Mouse (Mus musculus) small intestine, adult 10 weeks (tissue): ENCODE data around the gene Crisp2. TPM values are rescaled to one million over a fixed set of nuclear protein-coding genes. Genes with fewer than 3 reads are reported as not detected.

Experiments used
- polyA plus RNA-seq: library from polyadenylated mRNA; stranded (reverse); fragments of 350-450 nt; fragmentation: Illumina TruSeq; extraction: RNeasy Lipid Tissue Mini Kit (QIAGEN cat#74804); gene quantifications from one replicate; pipeline ENCODE4 v1.2.3, GENCODE M21; 2014; ENCODE audit warnings: low replicate concordance

The Crisp2 gene
- polyA plus RNA-seq, result 2.1 TPM

GRCm38 (mm10) chr17:40806953-40807572, at the start of gene Crisp2:
Gene Crisp2, minus strand, starts transcription at chr17:40807003.

GRCm38 (mm10) chr17:40810934-40811333, 4.1 kb upstream of the Crisp2 start, which contains the start of gene Rhag:
Gene Rhag, plus strand, starts transcription at chr17:40811126.

GRCm38 (mm10) chr17:40726820-40727219, 80.0 kb downstream of the Crisp2 start, which contains the start of gene Esp1:
Gene Esp1, plus strand, starts transcription at chr17:40727120.

Other genes starting within 250 kb of the Crisp2 start
- gene Esp6, start 245.5 kb downstream of the Crisp2 start, polyA plus RNA-seq, result not detected
- gene Esp4, start 208.4 kb downstream of the Crisp2 start, polyA plus RNA-seq, result not detected
- not detected for gene Esp3, start 174.9 kb downstream of the Crisp2 start, polyA plus RNA-seq
- not detected for gene Esp1, start 79.9 kb downstream of the Crisp2 start, polyA plus RNA-seq
- not detected for gene Rhag, start 4.1 kb upstream of the Crisp2 start, polyA plus RNA-seq
- gene 9130008F23Rik, start 73.6 kb upstream of the Crisp2 start, polyA plus RNA-seq, result 23.5 TPM
- not detected for gene Glyatl3, start 107.3 kb upstream of the Crisp2 start, polyA plus RNA-seq
- gene Mut, start 127.7 kb upstream of the Crisp2 start, polyA plus RNA-seq, result 64.9 TPM
- gene Cenpq, start 128.0 kb upstream of the Crisp2 start, polyA plus RNA-seq, result 29.5 TPM